Mouse (Mus musculus): ENCODE data around the gene Fxyd3. TPM values are rescaled to one million over a fixed set of nuclear protein-coding genes. Genes with fewer than 3 reads are reported as not detected.

Fxyd3 gene
- total RNA-seq, 2 experiments from 2014 or later, result 0.58 to 0.92 TPM

- DNase-seq (ENCODE audit: low spot score in 2 of 2), result no peak
These were observed 22.4 kb upstream of the Fxyd3 start for GRCm38 (mm10) chr7:31098697-31099611.

GRCm38 (mm10) chr7:31097583-31098248 lies 21.2 kb upstream of the Fxyd3 start:
- peak; percentile 78 to 94 for DNase-seq (ENCODE audit: low spot score in 2 of 2)

- no peak for DNase-seq (ENCODE audit: low spot score in 2 of 2)
These were observed 20.5 kb upstream of the Fxyd3 start for GRCm38 (mm10) chr7:31096892-31097564.

- no peak for DNase-seq (ENCODE audit: low spot score in 2 of 2)
These were observed 18.4 kb upstream of the Fxyd3 start for GRCm38 (mm10) chr7:31094774-31095501.

- no peak for DNase-seq (ENCODE audit: low spot score in 2 of 2)
These were observed 13.2 kb upstream of the Fxyd3 start for GRCm38 (mm10) chr7:31089721-31090120.

- no peak for DNase-seq (ENCODE audit: low spot score in 2 of 2)
These were observed 11.7 kb upstream of the Fxyd3 start for GRCm38 (mm10) chr7:31088206-31088605.

- DNase-seq (ENCODE audit: low spot score in 2 of 2), result no peak
These were observed 10.8 kb upstream of the Fxyd3 start for GRCm38 (mm10) chr7:31087262-31087661.

GRCm38 (mm10) chr7:31086175-31086755 lies 9.8 kb upstream of the Fxyd3 start:
- no peak for DNase-seq (ENCODE audit: low spot score in 2 of 2)

- DNase-seq (ENCODE audit: low spot score in 2 of 2), result peak in 1 of 2 experiments; percentile 61
These were observed 8.7 kb upstream of the Fxyd3 start for GRCm38 (mm10) chr7:31085171-31085570.

GRCm38 (mm10) chr7:31084140-31084539 lies 7.6 kb upstream of the Fxyd3 start:
- no peak for DNase-seq (ENCODE audit: low spot score in 2 of 2)

- DNase-seq (ENCODE audit: low spot score in 2 of 2), result peak in 1 of 2 experiments; percentile 56
These were observed 6.5 kb upstream of the Fxyd3 start for GRCm38 (mm10) chr7:31082831-31083588.

GRCm38 (mm10) chr7:31082106-31082505 lies 5.6 kb upstream of the Fxyd3 start:
- no peak for DNase-seq (ENCODE audit: low spot score in 2 of 2)

- DNase-seq (ENCODE audit: low spot score in 2 of 2), result no peak
These were observed 4.6 kb upstream of the Fxyd3 start for GRCm38 (mm10) chr7:31081106-31081505.

- DNase-seq (ENCODE audit: low spot score in 2 of 2), result no peak
These were observed 4.1 kb upstream of the Fxyd3 start for GRCm38 (mm10) chr7:31080611-31081010.

- no peak for DNase-seq (ENCODE audit: low spot score in 2 of 2)
These were observed 3.2 kb upstream of the Fxyd3 start for GRCm38 (mm10) chr7:31079670-31080069.

- DNase-seq (ENCODE audit: low spot score in 2 of 2), result peak in 1 of 2 experiments; percentile 82
These were observed 1.5 kb upstream of the Fxyd3 start for GRCm38 (mm10) chr7:31077885-31078445.

- DNase-seq (ENCODE audit: low spot score in 2 of 2), result peak in 1 of 2 experiments; percentile 60
These were observed 966 bp upstream of the Fxyd3 start for GRCm38 (mm10) chr7:31077470-31077869.

- DNase-seq (ENCODE audit: low spot score in 2 of 2), result peak; percentile 40 to 82
These were observed 1.8 kb downstream of the Fxyd3 start for GRCm38 (mm10) chr7:31074713-31075069.

- DNase-seq (ENCODE audit: low spot score in 2 of 2), result peak in 1 of 2 experiments; percentile 59
These were observed 2.3 kb downstream of the Fxyd3 start for GRCm38 (mm10) chr7:31074061-31074712.
